Mouse (Mus musculus) heart, adult 9 months (tissue): ENCODE data around the gene Dcaf12.

Source experiments
- DNase-seq, 2 experiments: peaks; one replicate each; pipeline ENCODE4 v3.0.0; 2022; ENCODE audit warnings: low spot score in 2 of 2

Dcaf12 gene

GRCm38 (mm10) chr4:41245408-41245807 lies 69.3 kb downstream of the Dcaf12 start:
- no peak for DNase-seq
